Mouse (Mus musculus): Measurements from ENCODE around the gene Olfr568. TPM values are rescaled to one million over a fixed set of nuclear protein-coding genes. Genes with fewer than 3 reads are reported as not detected.

Olfr568 gene
- not detected in 2 replicates for polyA plus RNA-seq (2012; rRNA removed; ENCODE audit: low replicate concordance)

DNA sequence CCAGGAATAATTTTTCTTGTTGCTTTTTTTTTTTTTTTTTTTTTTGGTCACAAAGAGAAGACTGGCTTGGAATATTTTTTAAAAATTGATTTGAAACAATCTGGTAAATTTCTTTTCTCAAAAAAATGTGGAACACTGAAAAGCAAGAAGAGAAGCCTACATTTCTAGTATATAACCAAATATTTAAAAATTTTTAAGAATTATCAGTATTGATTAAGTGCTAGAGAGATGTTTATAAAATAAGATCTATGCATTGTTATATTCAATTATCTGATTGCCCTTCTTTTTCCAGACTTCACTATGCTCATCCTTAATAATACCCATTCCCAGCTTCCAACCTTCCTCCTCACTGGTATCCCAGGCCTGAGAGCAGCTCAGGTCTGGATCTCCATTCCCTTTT, at the start of gene Olfr568:
Gene Olfr568, plus strand, starts transcription at position 301 of the 400 bp plus-strand sequence.

GRCm38 (mm10) chr7:102858665-102859064, 18.3 kb upstream of the Olfr568 start, which contains the start of gene Olfr566:
Olfr566 (minus strand) TSS chr7:102858765.

DNA sequence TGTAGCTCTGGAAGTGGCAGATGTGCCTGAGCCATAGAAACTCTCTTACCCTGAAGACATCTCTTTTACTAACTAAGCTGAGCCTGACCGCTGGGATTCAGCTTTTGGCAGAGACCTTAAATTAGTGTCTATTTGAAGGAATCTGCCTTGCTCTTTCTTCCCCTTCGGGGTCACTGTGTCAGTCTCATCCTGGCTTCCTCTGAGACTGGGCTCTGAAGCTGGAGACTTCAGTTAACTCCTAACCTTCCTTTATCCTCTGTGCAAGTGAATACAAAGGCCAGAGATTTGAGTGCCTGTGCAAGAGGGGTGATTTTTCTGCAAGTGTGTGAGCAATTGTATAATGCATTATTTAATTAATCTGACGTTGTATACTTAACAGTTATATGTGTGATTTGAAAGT, 13.9 kb downstream of the Olfr568 start, which contains the start of gene Olfr569:
Gene Olfr569, minus strand, starts transcription at position 101 of the 400 bp plus-strand sequence.

DNA sequence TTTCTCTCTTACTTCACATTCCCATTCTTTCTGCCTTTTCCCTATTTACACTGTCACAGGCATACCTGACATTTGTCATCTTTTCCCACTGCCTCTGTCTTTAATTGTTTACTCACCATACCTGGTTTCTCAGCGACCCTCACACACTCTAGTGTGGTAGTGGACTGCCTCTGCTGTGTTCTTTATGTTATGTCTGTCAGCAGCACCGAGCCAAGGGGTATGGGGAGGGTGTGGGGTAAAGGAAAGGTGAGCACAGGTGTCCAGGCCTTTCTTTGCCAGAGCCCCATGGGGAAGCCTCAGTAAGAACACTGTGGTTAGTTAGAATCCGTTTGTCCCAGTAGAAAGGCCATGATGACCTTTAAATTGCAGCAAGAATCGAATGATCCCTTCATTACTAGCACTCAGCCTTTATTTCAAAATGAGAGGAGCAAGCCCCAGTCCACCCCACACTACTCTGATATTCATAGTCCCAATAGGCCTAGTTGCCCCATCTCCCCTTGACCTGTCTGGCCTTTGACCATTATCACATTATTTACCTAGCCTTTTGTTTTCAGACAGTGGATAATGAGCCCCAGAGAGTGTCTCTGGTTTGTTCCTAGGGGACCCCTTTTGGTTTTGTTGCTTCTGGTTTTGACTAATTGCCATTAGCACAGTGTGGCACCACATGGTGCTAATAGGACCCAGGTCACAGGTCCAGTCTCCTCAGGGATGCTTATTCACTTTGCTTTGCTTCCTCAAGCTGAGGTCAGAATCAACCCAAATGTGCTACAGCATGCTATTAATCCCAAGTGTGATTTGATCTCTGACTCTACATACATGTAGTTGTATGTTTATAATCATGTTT, 40.3 kb downstream of the Olfr568 start, which contains the start of gene Olfr571:
Gene Olfr571, minus strand, starts transcription at position 505 of the 844 bp plus-strand sequence.

GRCm38 (mm10) chr7:102924109-102924508, 47.2 kb downstream of the Olfr568 start, which contains the start of gene Olfr572:
Olfr572 (plus strand) TSS chr7:102924409.

Other genes with a start within 250 kb of the Olfr568 start
- not detected in 2 replicates for gene Olfr554, start 238.7 kb upstream of the Olfr568 start, polyA plus RNA-seq (2012; rRNA removed; ENCODE audit: low replicate concordance)
- gene Olfr555, start 218.3 kb upstream of the Olfr568 start, polyA plus RNA-seq (2012; rRNA removed; ENCODE audit: low replicate concordance): not detected in 2 replicates
- gene Olfr556, start 212.2 kb upstream of the Olfr568 start, polyA plus RNA-seq (2012; rRNA removed; ENCODE audit: low replicate concordance): not detected in 2 replicates
- 41.4 and 44.2 TPM in 2 replicates for gene Trim68, start 189.8 kb upstream of the Olfr568 start, polyA plus RNA-seq (2012; rRNA removed; ENCODE audit: low replicate concordance)
- gene Olfr557, start 181.2 kb upstream of the Olfr568 start, polyA plus RNA-seq (2012; rRNA removed; ENCODE audit: low replicate concordance): not detected in 2 replicates
- 9.2 and 10.1 TPM in 2 replicates for gene Olfr558, start 174.9 kb upstream of the Olfr568 start, polyA plus RNA-seq (2012; rRNA removed; ENCODE audit: low replicate concordance)
- gene Olfr33, start 158.1 kb upstream of the Olfr568 start, polyA plus RNA-seq (2012; rRNA removed; ENCODE audit: low replicate concordance): not detected in 2 replicates
- not detected in 2 replicates for gene Olfr559, start 149.6 kb upstream of the Olfr568 start, polyA plus RNA-seq (2012; rRNA removed; ENCODE audit: low replicate concordance)
- gene Olfr560, start 117.8 kb upstream of the Olfr568 start, polyA plus RNA-seq (2012; rRNA removed; ENCODE audit: low replicate concordance): 0.17 and 0.27 TPM in 2 replicates
- gene Olfr78, start 117.7 kb upstream of the Olfr568 start, polyA plus RNA-seq (2012; rRNA removed; ENCODE audit: low replicate concordance): 11.4 and 14.6 TPM in 2 replicates
- 0.12 TPM in 1 of 2 replicates, not detected in the other for gene Olfr561, start 105.9 kb upstream of the Olfr568 start, polyA plus RNA-seq (2012; rRNA removed; ENCODE audit: low replicate concordance)
- gene Olfr564, start 73.6 kb upstream of the Olfr568 start, polyA plus RNA-seq (2012; rRNA removed; ENCODE audit: low replicate concordance): not detected in 2 replicates
- gene Olfr566, start 18.4 kb upstream of the Olfr568 start, polyA plus RNA-seq (2012; rRNA removed; ENCODE audit: low replicate concordance): not detected in 2 replicates
- gene Olfr569, start 13.8 kb downstream of the Olfr568 start, polyA plus RNA-seq (2012; rRNA removed; ENCODE audit: low replicate concordance): not detected in 2 replicates
- gene Olfr570, start 17.5 kb downstream of the Olfr568 start, polyA plus RNA-seq (2012; rRNA removed; ENCODE audit: low replicate concordance): not detected in 2 replicates
- gene Olfr571, start 40.4 kb downstream of the Olfr568 start, polyA plus RNA-seq (2012; rRNA removed; ENCODE audit: low replicate concordance): not detected in 2 replicates
- not detected in 2 replicates for gene Olfr572, start 47.3 kb downstream of the Olfr568 start, polyA plus RNA-seq (2012; rRNA removed; ENCODE audit: low replicate concordance)
- not detected in 2 replicates for gene Olfr573-ps1, start 65.5 kb downstream of the Olfr568 start, polyA plus RNA-seq (2012; rRNA removed; ENCODE audit: low replicate concordance)
- not detected in 2 replicates for gene Olfr574, start 71.3 kb downstream of the Olfr568 start, polyA plus RNA-seq (2012; rRNA removed; ENCODE audit: low replicate concordance)
- not detected in 2 replicates for gene Olfr575, start 81.7 kb downstream of the Olfr568 start, polyA plus RNA-seq (2012; rRNA removed; ENCODE audit: low replicate concordance)
- gene Olfr576, start 85.5 kb downstream of the Olfr568 start, polyA plus RNA-seq (2012; rRNA removed; ENCODE audit: low replicate concordance): not detected in 2 replicates
- not detected in 2 replicates for gene Olfr577, start 98.8 kb downstream of the Olfr568 start, polyA plus RNA-seq (2012; rRNA removed; ENCODE audit: low replicate concordance)
- gene Olfr578, start 112.2 kb downstream of the Olfr568 start, polyA plus RNA-seq (2012; rRNA removed; ENCODE audit: low replicate concordance): not detected in 2 replicates
- not detected in 2 replicates for gene Olfr582, start 160.9 kb downstream of the Olfr568 start, polyA plus RNA-seq (2012; rRNA removed; ENCODE audit: low replicate concordance)
- not detected in 2 replicates for gene Olfr583, start 174.2 kb downstream of the Olfr568 start, polyA plus RNA-seq (2012; rRNA removed; ENCODE audit: low replicate concordance)
- gene Olfr584, start 204.8 kb downstream of the Olfr568 start, polyA plus RNA-seq (2012; rRNA removed; ENCODE audit: low replicate concordance): not detected in 2 replicates
- not detected in 2 replicates for gene Olfr585, start 220.6 kb downstream of the Olfr568 start, polyA plus RNA-seq (2012; rRNA removed; ENCODE audit: low replicate concordance)
- gene Olfr586, start 248.5 kb downstream of the Olfr568 start, polyA plus RNA-seq (2012; rRNA removed; ENCODE audit: low replicate concordance): not detected in 2 replicates

Data from subcutaneous adipose tissue, adult 2 months (tissue).